Mouse (Mus musculus) intestine, postnatal 0 days (tissue): ENCODE results near the gene Glcci1. TPM values are rescaled to one million over a fixed set of nuclear protein-coding genes. Genes with fewer than 3 reads are reported as not detected.

Experiments
- ATAC-seq: fragments of 200-750 bp; cut with Nextera tagmentation; 2 replicates; pipeline ENCODE4 v1.8.0; 2017; ENCODE audit warnings: mild to moderate bottlenecking, moderate TSS enrichment, moderate library complexity
- H3K27ac ChIP-seq: fragments of 300-500 bp; sonication (generic); 2 replicates; pipeline ENCODE4 v1.5.1; 2014; ENCODE audit warnings: mild to moderate bottlenecking, low read depth, low read length, moderate library complexity
- H3K27me3 ChIP-seq: fragments of 300-500 bp; sonication (generic); replicated peaks from 2 replicates; pipeline ENCODE4 v1.6.1; 2014; ENCODE audit warnings: low read length, mixed read lengths; ENCODE audit not compliant: control insufficient read depth, insufficient read depth
- H3K36me3 ChIP-seq: fragments of 300-500 bp; sonication (generic); 2 replicates; pipeline ENCODE4 v1.6.1; 2014; ENCODE audit warnings: mild to moderate bottlenecking, moderate library complexity; ENCODE audit not compliant: control insufficient read depth, insufficient read depth
- H3K4me1 ChIP-seq: fragments of 300-500 bp; sonication (generic); replicated peaks from 2 replicates; pipeline ENCODE4 v1.6.1; 2014; ENCODE audit warnings: antibody characterized with exemption, low read length, mixed read lengths; ENCODE audit not compliant: control insufficient read depth, insufficient read depth
- H3K4me2 ChIP-seq: fragments of 300-500 bp; sonication (generic); replicated peaks from 2 replicates; pipeline ENCODE4 v1.6.1; 2014; ENCODE audit warnings: low read depth, mild to moderate bottlenecking, moderate library complexity
- H3K4me3 ChIP-seq: fragments of 300-500 bp; sonication (generic); 2 replicates; pipeline ENCODE4 v1.5.1; 2014; ENCODE audit warnings: low read depth, low read length
- H3K9ac ChIP-seq: fragments of 300-500 bp; sonication (generic); 2 replicates; pipeline ENCODE4 v1.6.1; 2014; ENCODE audit warnings: mild to moderate bottlenecking, low read depth, low read length
- H3K9me3 ChIP-seq: fragments of 300-500 bp; sonication (generic); 2 replicates; pipeline ENCODE4 v1.6.1; 2016; ENCODE audit warnings: mixed run types; ENCODE audit not compliant: control insufficient read depth
- CTCF ChIP-seq: sonication (generic); IDR thresholded peaks from 2 replicates; pipeline ENCODE4 v1.5.1; 2016; ENCODE audit warnings: low read depth, mild to moderate bottlenecking, control low read depth, antibody characterized with exemption, moderate library complexity
- WGBS: fragments of 180-500 bp; shearing (Covaris S2); extraction: QIAGEN DNeasy Blood & Tissue Kit; methylation state at CpG from one replicate; pipeline ENCODE4 v1.1.7; 2014; 5-methylcytosine and 5-hydroxymethylcytosine counted together
- polyA plus RNA-seq: library from polyadenylated mRNA; unstranded; fragments of >200 nt; fragmentation: Nextera tagmentation; extraction: Ambion mirVana; gene quantifications from 2 replicates; pipeline ENCODE4 v1.2.1, GENCODE M21; 2015

Glcci1 gene
- polyA plus RNA-seq, 1 experiment from 2014 or later = 3.9 TPM

- Histone ChIP-seq H3K4me3 (no peak overlapping the region), H3K27me3 (no peaks in the 10 kb centered on the region), H3K4me1 (no peaks in the 10 kb centered on the region), H3K36me3 (no peaks in the 10 kb centered on the region), H3K9me3 (no peaks in the 10 kb centered on the region), H3K4me2 (no peak overlapping the region), H3K27ac (no peak overlapping the region), H3K9ac (no peak overlapping the region)
- ATAC-seq = 0 out of 2 replicates have a peak, but pooled peaks have one; percentile 47
- no peak for TF ChIP-seq CTCF
- WGBS = 83% methylated on average over 17 of the region's 17 CpGs
These were observed 24.7 kb upstream of the Glcci1 start for GRCm38 (mm10) chr6:8484437-8485275.

- WGBS = 69% methylated on average over 16 of the region's 16 CpGs
These were observed 23.8 kb upstream of the Glcci1 start for GRCm38 (mm10) chr6:8485414-8486175.

GRCm38 (mm10) chr6:8486391-8487043 lies 22.9 kb upstream of the Glcci1 start:
- H3K27ac ChIP-seq = no peak overlapping the region
- 89% methylated on average over 17 of the region's 17 CpGs for WGBS
- no peaks in the 10 kb centered on the region for H3K4me1 ChIP-seq

More at GRCm38 (mm10) chr6:8485414-8486175, 23.8 kb upstream of the Glcci1 start:
- no peaks in the 10 kb centered on the region for H3K4me1 ChIP-seq
- no peak overlapping the region for H3K4me3 ChIP-seq
- no peak for ATAC-seq
- H3K27ac ChIP-seq = peak overlapping the region; percentile 28; the same call in 1 of the 2 replicates
- no peaks in the 10 kb centered on the region for H3K36me3 ChIP-seq
- no peaks in the 10 kb centered on the region for H3K27me3 ChIP-seq
- H3K9me3 ChIP-seq = no peaks in the 10 kb centered on the region
- no peak overlapping the region for H3K9ac ChIP-seq
- no peak overlapping the region for H3K4me2 ChIP-seq
- TF ChIP-seq CTCF = no peak

GRCm38 (mm10) chr6:8487044-8487853 lies 22.2 kb upstream of the Glcci1 start:
- TF ChIP-seq CTCF = no peak
- 62% methylated on average over 20 of the region's 20 CpGs for WGBS
- no peaks in the 10 kb centered on the region for H3K27me3 ChIP-seq
- H3K27ac ChIP-seq = no peak overlapping the region
- H3K9ac ChIP-seq = no peak overlapping the region
- H3K4me3 ChIP-seq = no peak overlapping the region
- ATAC-seq = no peak
- H3K36me3 ChIP-seq = no peaks in the 10 kb centered on the region
- no peaks in the 10 kb centered on the region for H3K4me1 ChIP-seq
- no peaks in the 10 kb centered on the region for H3K9me3 ChIP-seq
- no peak overlapping the region for H3K4me2 ChIP-seq

More at GRCm38 (mm10) chr6:8486391-8487043, 22.9 kb upstream of the Glcci1 start:
- no peaks in the 10 kb centered on the region for H3K36me3 ChIP-seq
- H3K4me3 ChIP-seq = no peak overlapping the region
- no peak for TF ChIP-seq CTCF
- H3K27me3 ChIP-seq = no peaks in the 10 kb centered on the region
- H3K9ac ChIP-seq = no peak overlapping the region
- H3K9me3 ChIP-seq = no peaks in the 10 kb centered on the region
- H3K4me2 ChIP-seq = no peak overlapping the region
- no peak for ATAC-seq

- ATAC-seq = no peak
- H3K9me3 ChIP-seq = no peaks in the 10 kb centered on the region
- no peak overlapping the region for H3K27ac ChIP-seq
- TF ChIP-seq CTCF = no peak
- no peaks in the 10 kb centered on the region for H3K36me3 ChIP-seq
- no peak overlapping the region for H3K4me3 ChIP-seq
- H3K4me1 ChIP-seq = no peaks in the 10 kb centered on the region
- H3K27me3 ChIP-seq = no peaks in the 10 kb centered on the region
- H3K9ac ChIP-seq = no peak overlapping the region
- WGBS = 50% methylated on average over 5 of the region's 5 CpGs
- no peak overlapping the region for H3K4me2 ChIP-seq
These were observed 21.2 kb upstream of the Glcci1 start for GRCm38 (mm10) chr6:8488249-8488648.
